Mouse (Mus musculus): ENCODE measurements around the gene Cd81.

GRCm38 (mm10) chr7:143057023-143057422 is 4.5 kb downstream of the Cd81 start:
- no peak for TF ChIP-seq MAX (IDR thresholded peaks at IDR 0.05)
- no peak for TF ChIP-seq CTCF (IDR thresholded peaks at IDR 0.05; ENCODE audit: control insufficient read depth, insufficient read depth, insufficient read length)
- no peak for TF ChIP-seq FOSL1 (IDR thresholded peaks at IDR 0.05; ENCODE audit: insufficient read depth, low read length, poor library complexity, severe bottlenecking)
- no peak for TF ChIP-seq MYOG (IDR thresholded peaks at IDR 0.05; ENCODE audit: control insufficient read depth, extremely low read depth, insufficient read length)
- TF ChIP-seq USF1 (IDR thresholded peaks at IDR 0.05; ENCODE audit: low read depth): no peak

Measured in C2C12 (cell line).